Mouse (Mus musculus) midbrain, postnatal 0 days (tissue): ENCODE measurements at regions not wholly inside any gene's neighbourhood (a gene's known extent, or its start where the extent isn't known, plus 50 kb on each side); places are given as distances from the start of the nearest gene placed in this dataset.
A peak's percentile ranks its signal among the peaks of the same experiment; 100 is the strongest.

ENCODE experiments used
- ATAC-seq: fragments of 200-750 bp; cut with Nextera tagmentation; 2 replicates; pipeline ENCODE4 v1.8.0; 2017; ENCODE audit warnings: moderate number of reproducible peaks, mild to moderate bottlenecking, moderate TSS enrichment, moderate library complexity; ENCODE audit not compliant: low FRiP score
- DNase-seq: peaks from one replicate; pipeline ENCODE4 v3.0.0-alpha.2; 2015; ENCODE audit warnings: low spot score
- H3K27ac ChIP-seq: fragments of 300-500 bp; sonication (generic); 2 replicates; pipeline ENCODE4 v1.5.1; 2014; ENCODE audit warnings: low read depth, mild to moderate bottlenecking, low read length, mixed read lengths
- H3K27me3 ChIP-seq: fragments of 300-500 bp; sonication (generic); 2 replicates; pipeline ENCODE4 v1.6.1; 2014; ENCODE audit warnings: low read length, control low read depth, mixed read lengths; ENCODE audit not compliant: insufficient read depth
- H3K36me3 ChIP-seq: fragments of 300-500 bp; sonication (generic); 2 replicates; pipeline ENCODE4 v1.6.1; 2014; ENCODE audit warnings: low read length, control low read depth, mixed read lengths; ENCODE audit not compliant: insufficient read depth
- H3K4me1 ChIP-seq: fragments of 300-500 bp; sonication (generic); 2 replicates; pipeline ENCODE4 v1.6.1; 2014; ENCODE audit warnings: mild to moderate bottlenecking, control low read depth, antibody characterized with exemption, low read length, mixed read lengths; ENCODE audit not compliant: insufficient read depth
- H3K4me2 ChIP-seq: fragments of 300-500 bp; sonication (generic); 2 replicates; pipeline ENCODE4 v1.6.1; 2014; ENCODE audit warnings: low read depth, mild to moderate bottlenecking, low read length, mixed read lengths; ENCODE audit not compliant: poor library complexity, severe bottlenecking
- H3K4me3 ChIP-seq: fragments of 300-500 bp; sonication (generic); 2 replicates; pipeline ENCODE4 v1.5.1; 2014; ENCODE audit warnings: low read depth, mild to moderate bottlenecking, low read length, moderate library complexity
- H3K9ac ChIP-seq: fragments of 300-500 bp; sonication (generic); replicated peaks from 2 replicates; pipeline ENCODE4 v1.6.1; 2014; ENCODE audit warnings: mild to moderate bottlenecking, low read length, moderate library complexity, mixed read lengths; ENCODE audit not compliant: poor library complexity, severe bottlenecking
- H3K9me3 ChIP-seq: fragments of 300-500 bp; sonication (generic); 2 replicates; pipeline ENCODE4 v1.6.1; 2016; ENCODE audit warnings: low read length, control low read depth
- CTCF ChIP-seq: IDR thresholded peaks from 2 replicates; pipeline ENCODE4 v1.5.1; 2016; ENCODE audit warnings: antibody characterized with exemption, mild to moderate bottlenecking
- WGBS: fragments of 180-500 bp; shearing (Covaris S2); extraction: QIAGEN DNeasy Blood & Tissue Kit; methylation state at CpG from one replicate; pipeline ENCODE4 v1.1.7; 2014; 5-methylcytosine and 5-hydroxymethylcytosine counted together

DNA sequence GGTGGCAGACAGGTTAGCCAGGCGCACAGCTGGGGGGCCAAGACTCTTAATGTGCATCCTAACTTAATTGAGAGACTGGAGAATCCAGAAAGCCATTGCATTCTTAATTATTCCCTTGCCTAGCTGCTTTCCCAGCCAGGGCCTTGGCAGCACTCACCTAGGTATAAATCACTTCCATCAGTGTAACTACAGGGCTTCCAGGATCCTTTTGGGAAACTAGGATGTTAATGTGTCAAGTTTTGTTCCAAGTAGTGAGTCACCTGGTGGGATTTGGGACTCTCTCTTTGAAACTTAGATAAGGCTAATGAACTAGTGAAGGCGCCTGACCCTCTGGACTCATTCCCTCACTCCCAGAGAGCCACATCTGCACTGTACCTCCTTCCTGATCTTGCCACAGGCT, 484.3 kb upstream of the Klhl29 start:
- no peak overlapping the region for H3K4me3 ChIP-seq
- H3K27me3 ChIP-seq = no peaks in the 10 kb centered on the region
- no peak for TF ChIP-seq CTCF
- H3K4me2 ChIP-seq = no peak overlapping the region
- 89% methylated on average over 2 of the region's 2 CpGs for WGBS
- no peak for DNase-seq
- no peak overlapping the region for H3K27ac ChIP-seq
- H3K9me3 ChIP-seq = no peaks in the 10 kb centered on the region
- H3K9ac ChIP-seq = no peak overlapping the region
- H3K4me1 ChIP-seq = no peaks in the 10 kb centered on the region
- no peaks in the 10 kb centered on the region for H3K36me3 ChIP-seq
- ATAC-seq = no peak

DNA sequence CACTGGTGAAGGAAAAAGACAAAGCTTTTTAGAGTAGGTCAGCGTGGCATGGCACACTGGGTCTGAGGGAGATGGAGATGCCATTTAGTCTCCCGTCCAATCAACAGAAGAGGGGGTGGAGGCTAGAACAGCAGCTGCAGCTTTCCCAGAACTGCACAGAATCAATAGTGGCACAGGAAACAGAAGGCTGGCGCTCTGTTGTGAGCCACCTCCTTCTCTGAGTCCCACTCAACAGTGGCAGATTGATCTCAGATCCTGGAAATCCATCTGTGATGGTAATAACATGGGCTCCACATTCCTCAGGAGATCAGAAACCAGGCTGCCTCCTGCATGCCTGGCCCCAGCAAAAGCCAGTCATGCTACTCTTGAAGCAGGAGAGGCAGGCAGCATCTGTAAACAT, 480.9 kb upstream of the Klhl29 start:
- no peak for ATAC-seq
- Histone ChIP-seq H3K4me1 (no peaks in the 10 kb centered on the region), H3K27me3 (no peaks in the 10 kb centered on the region), H3K4me2 (no peak overlapping the region), H3K9me3 (no peaks in the 10 kb centered on the region), H3K4me3 (no peak overlapping the region), H3K27ac (no peak overlapping the region), H3K9ac (no peak overlapping the region), H3K36me3 (no peaks in the 10 kb centered on the region)
- TF ChIP-seq CTCF = no peak
- no peak for DNase-seq
- WGBS = 44% methylated on average over 3 of the region's 3 CpGs

DNA sequence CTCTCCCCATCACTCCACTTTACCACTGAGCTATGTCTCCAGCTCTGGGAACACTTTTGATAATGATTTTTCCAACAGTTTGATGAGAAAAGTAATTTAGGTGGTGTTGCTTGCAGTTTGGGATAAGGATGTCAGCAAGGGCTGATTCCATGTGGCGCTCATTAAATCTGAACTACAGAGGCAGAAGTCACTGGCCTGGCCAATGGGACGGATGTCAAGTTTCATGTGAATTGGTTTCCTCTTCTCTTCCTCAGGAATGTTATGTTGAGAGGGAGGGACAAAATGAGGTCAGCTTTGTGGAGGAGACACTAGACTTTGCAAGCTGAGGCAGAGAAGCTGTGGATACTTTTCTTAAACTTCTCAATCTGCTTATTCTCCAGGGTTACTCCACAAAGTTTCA, 434.9 kb upstream of the Klhl29 start:
- WGBS = 80% methylated on average over 2 of the region's 2 CpGs
- no peaks in the 10 kb centered on the region for H3K9me3 ChIP-seq
- no peak overlapping the region for H3K9ac ChIP-seq

DNA sequence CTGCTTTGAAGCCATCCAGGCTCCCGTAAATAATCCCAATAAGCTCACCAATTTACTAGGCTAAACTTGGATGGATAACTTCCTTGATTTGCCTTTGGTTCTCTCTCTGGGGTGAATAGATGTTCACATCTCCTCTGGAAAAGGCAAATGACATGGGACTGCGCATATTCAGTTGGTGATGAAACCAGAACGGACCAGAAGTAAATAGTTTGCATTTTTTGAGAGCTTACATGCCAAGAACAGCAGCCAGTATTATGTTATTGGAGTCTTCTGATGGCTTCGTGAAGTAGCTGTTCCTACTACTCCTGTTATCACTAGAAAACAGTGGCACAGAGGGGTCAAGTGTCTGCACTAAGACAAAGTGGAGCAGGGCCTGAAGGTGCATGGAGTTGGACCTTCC, 434.5 kb upstream of the Klhl29 start:
- Histone ChIP-seq H3K36me3 (no peaks in the 10 kb centered on the region), H3K9me3 (no peaks in the 10 kb centered on the region), H3K9ac (no peak overlapping the region), H3K4me1 (no peaks in the 10 kb centered on the region), H3K4me3 (no peak overlapping the region), H3K4me2 (no peak overlapping the region), H3K27ac (no peak overlapping the region), H3K27me3 (no peaks in the 10 kb centered on the region)
- 73% methylated on average over 4 of the region's 4 CpGs for WGBS
- DNase-seq (no peak), ATAC-seq (no peak)
- TF ChIP-seq CTCF = no peak

More for the DNA sequence above, 434.9 kb upstream of the Klhl29 start:
- Histone ChIP-seq H3K4me3 (no peak overlapping the region), H3K27me3 (no peaks in the 10 kb centered on the region), H3K27ac (no peak overlapping the region), H3K4me1 (no peaks in the 10 kb centered on the region), H3K4me2 (no peak overlapping the region), H3K36me3 (no peaks in the 10 kb centered on the region)
- TF ChIP-seq CTCF = no peak
- ATAC-seq (no peak), DNase-seq (no peak)

DNA sequence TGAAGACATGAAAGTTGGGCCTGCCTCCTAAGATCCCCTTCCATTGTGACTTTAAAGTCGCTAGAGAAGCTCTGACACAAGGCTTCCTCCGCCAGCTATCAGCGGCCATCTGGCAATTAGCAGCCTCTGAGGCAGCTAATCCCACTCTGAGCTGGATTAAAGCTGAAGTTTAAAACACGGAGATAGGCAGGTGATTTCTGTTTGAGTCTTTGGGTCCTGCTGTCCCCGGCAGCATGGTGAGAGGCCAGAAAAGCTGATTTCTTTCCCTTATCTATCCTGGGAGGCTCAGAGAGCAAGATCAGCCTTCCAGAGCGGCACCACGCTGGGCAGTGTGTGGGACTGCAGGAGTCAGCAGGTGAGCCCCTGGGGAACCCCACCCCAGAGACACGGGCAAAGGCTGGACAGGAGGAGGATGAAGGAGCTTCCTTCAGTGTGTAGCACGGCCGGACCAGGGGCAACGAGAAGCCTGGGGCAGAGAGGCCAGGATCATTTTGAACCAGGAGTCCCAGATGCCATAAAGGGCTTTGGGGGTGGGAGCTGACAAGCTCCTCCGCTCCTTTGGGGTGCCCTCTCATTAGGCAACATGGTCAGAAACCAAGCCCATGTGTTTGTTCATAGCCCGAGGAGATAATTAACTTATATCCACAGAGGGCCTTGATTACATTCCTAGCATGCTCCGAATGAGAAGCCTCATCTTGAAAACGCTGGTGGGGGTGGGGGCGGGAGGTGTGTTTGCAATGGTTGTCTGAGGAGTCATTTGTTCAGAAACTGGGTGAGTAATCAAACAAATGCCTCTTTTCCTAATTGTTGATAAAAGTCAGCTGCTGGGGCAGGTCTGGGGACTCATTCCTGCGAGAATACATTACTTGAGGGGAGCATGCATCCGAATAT, 432.8 kb upstream of the Klhl29 start:
- 20% methylated on average over 18 of the region's 18 CpGs for WGBS
- no peak overlapping the region for H3K27ac ChIP-seq
- no peaks in the 10 kb centered on the region for H3K9me3 ChIP-seq
- DNase-seq (peak; percentile 31), ATAC-seq (peak; percentile 44; the same call in 1 of the 2 replicates)
- H3K4me2 ChIP-seq = no peak overlapping the region
- no peaks in the 10 kb centered on the region for H3K36me3 ChIP-seq
- no peak for TF ChIP-seq CTCF
- H3K9ac ChIP-seq = no peak overlapping the region
- H3K4me1 ChIP-seq = no peaks in the 10 kb centered on the region
- no peak overlapping the region for H3K4me3 ChIP-seq
- no peaks in the 10 kb centered on the region for H3K27me3 ChIP-seq

DNA sequence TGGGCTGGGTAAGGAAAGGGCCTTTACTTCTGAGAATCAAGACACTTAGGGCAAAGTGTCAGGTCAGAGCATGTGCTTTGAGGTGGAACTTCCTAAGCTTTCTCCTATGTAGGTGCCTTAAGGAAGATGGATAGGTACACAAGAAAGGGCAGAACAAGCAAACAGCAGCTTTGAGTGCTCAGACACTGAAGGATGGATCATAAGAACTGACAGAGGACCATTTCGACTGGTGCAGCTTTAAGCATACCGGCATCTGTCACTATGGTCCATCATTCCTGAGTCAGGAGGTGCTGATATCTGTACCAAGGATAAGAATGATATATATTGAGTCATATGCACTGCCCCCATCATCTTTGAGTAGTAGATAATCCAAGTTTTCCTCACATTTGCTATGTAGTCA, 430.2 kb upstream of the Klhl29 start:
- no peaks in the 10 kb centered on the region for H3K36me3 ChIP-seq
- TF ChIP-seq CTCF = no peak
- WGBS = 96% methylated on average over 2 of the region's 2 CpGs
- H3K4me3 ChIP-seq = no peak overlapping the region
- H3K9ac ChIP-seq = no peak overlapping the region
- H3K9me3 ChIP-seq = no peaks in the 10 kb centered on the region
- H3K27ac ChIP-seq = no peak overlapping the region
- DNase-seq = no peak
- no peak for ATAC-seq
- no peak overlapping the region for H3K4me2 ChIP-seq
- no peaks in the 10 kb centered on the region for H3K4me1 ChIP-seq
- H3K27me3 ChIP-seq = no peaks in the 10 kb centered on the region
